Mouse (Mus musculus) gastrocnemius, postnatal 4 days (tissue): Measurements from ENCODE around the gene Islr. TPM values are rescaled to one million over a fixed set of nuclear protein-coding genes. Genes with fewer than 3 reads are reported as not detected.

Experiments
- DNase-seq, 2 experiments: peaks; one replicate each; pipeline ENCODE4 v3.0.0; 2021 to 2022; ENCODE audit warnings: low spot score in 2 of 2, mixed read lengths in 2 of 2
- total RNA-seq, 2 experiments: library from RNA; stranded (reverse); gene quantifications; 2 replicates each; pipeline ENCODE4 v1.2.3; 2021

Islr gene
- total RNA-seq, 2 experiments from 2014 or later, result 179 to 208 TPM

DNA sequence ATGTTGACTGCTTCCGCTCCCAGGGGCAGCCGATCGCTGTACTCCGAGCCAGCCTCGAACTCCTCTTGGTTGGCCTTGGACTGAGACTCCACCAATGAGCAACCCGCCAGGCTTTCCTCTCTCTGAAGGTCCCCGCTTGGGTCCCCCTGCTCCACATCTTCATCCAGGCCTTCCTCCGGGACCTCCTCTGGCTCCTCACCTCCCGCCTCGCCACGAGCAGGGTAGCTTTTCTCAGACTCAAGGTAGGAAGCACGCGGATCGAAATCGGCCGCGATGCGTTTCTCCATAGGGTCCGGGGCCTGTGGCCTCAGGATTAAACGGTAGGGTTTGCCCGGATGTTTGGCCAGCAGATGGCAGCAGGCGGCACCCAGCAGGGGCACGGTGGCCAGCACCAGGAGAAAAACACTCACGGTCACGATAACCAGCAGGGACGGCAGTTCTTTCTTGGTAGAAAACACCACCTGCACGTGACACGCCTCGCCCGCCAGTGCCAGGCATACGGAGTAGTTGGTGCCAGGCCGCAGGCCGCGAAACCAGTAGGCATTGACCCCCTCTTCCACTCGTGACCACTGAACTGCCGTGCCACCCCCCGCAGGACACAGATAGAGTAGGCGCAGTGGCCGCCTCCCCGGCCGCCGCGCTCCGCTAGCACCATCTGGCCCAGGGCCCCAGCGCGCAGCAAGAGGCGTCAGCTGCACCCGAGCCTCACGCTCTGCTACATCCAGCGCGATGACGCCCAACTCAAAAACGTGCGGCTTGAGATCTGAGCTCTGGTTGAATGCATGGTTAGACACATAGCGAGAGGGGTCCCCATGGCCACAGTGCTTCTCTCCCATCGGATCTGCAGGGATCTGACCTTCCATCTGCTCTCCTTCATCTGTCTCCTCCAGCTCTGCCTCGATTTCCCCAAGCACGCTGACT, 6.1 kb downstream of the Islr start:
- peak in 1 of 2 experiments; percentile 53 for DNase-seq

DNA sequence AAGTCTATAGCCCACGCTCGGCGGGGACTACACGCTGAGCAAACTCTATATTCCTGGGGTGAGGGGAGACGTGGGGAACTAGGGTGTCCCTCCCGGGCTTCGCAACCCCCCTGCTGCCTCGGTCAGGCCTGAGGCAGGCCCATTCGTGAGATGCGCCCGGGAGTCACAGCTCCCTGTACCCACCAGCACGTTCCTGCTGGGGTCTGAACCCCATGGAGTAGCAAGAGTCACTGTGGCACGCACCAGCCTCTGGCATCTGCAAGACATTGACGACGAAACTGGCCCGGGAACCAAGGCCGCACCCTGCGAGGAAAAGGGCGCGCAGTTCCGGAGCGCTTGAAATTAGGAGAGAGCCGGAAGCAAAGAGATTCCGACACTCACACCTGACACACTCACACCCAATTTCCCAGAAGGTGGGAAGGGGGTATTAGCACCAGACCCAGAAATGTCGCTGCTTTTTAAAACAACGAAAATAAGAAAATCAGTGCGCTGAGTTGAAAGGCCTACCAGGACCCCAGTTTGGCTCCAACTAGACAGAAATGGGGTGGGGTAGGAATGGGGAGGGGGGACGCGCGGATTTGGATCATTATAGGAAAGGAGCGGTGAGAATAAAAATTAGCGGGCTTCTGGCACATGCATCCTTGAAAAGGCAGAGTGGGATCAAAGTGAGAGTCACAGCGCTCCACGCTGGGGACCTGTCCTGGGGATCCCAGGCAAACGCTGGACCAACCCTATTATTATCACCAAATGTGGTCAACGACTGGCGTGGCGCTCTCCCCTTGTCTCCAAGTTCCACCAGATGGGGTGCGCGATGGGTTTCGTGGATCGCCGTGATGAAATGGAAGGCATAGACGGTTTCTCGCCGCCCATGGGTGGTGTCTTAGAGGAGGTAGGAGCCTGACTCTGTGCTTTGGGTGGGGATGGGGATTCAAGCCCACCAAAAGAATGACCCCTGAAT, 7.2 kb downstream of the Islr start:
- DNase-seq, result peak in 1 of 2 experiments; percentile 4

DNA sequence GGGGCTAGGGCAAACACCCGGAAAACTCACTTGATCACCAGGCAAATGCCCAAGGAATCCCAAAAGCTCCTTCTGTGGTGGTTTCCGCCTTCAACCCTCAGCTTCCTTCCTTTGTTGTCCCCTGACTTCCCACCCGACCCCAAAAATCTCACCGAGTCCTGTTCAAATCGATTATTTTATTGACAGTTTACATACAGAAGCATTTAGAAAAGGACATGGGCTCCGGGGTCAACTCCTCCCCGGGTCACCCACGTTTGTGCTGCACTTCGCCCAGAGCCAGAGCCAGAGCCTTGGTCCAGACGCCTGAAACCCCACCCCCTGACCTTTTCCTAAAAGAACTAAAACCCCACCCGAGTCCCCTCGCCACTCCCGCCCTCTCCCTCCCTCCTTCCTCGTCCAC, 8.0 kb downstream of the Islr start:
- peak in 1 of 2 experiments; percentile 7 for DNase-seq

DNA sequence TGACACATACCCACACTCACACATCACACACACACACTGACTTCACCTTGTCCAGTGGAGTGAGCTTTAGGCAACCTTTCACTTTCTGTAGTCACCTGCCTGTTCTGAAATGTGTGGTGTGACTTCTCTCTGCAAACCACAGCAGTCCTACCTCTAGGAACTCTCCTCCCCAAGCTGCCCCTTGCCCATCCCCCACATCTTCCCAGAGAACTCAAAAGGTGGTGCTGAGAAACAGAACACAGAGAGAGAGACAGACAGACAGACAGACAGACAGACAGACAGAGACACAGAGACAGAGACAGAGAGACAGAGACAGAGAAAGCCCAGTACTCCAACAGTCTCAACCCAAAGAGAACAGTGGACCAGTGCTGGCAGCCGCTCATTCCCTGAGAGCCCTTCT, 8.4 kb downstream of the Islr start:
- no peak for DNase-seq

DNA sequence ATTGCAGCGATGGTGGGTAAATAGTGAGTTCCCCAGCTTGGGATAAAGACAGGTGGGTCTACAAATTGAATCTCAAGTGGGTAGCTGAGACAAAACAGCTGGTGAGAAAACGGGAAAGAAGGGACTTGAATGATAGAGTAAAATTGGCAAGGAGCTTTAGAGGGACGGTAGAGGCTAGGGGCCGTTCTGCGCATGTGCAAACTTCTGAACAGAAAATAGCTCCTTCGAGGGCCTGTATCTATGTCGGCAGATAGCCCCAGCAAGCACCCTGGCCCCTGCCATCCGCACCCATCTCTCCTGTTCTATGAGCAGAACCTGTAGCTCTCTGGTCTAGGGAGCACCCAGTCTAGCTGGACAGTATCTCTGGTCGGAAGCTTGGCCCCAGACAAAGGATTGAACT, 9.9 kb downstream of the Islr start:
- DNase-seq, result peak in 1 of 2 experiments; percentile 4

DNA sequence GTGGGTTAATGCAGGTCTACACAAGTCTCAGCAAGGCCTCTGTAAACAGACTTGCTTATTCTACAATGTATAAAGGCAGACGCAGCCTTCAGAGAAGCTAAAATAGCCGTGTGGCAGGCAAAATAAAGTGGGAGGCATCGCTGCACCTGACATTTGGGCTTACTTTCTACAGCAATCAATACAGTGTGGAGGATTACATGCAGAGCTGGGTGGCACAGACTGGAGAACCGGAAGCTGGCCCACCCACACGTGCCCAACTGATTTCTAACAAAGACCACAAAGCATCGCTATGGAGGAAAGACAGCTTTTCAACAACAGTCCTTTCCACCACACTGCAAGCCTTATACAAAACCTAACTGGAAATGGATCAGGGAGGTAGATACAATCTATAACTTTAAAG, 19.6 kb downstream of the Islr start:
- DNase-seq, result no peak

DNA sequence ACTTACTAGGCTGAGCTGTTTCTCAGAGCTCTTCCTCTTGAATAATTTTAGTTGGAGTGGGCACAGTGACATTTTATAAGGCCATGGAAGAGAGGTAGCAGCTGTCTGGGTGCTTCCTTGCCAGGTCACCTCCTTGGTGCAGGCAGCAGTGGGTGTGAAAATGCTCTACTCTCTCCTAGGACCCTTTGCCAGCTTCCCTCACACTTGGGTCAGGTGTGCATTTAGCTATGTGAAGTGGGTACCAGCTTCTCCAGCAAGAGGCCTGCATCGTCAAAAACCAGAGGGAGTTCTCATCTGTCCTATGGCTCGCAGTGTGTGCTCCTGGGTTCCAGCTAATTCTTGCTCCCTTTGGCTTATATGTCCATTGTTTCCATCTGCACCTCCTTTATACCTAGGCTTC, 24.7 kb downstream of the Islr start:
- DNase-seq, result no peak

DNA sequence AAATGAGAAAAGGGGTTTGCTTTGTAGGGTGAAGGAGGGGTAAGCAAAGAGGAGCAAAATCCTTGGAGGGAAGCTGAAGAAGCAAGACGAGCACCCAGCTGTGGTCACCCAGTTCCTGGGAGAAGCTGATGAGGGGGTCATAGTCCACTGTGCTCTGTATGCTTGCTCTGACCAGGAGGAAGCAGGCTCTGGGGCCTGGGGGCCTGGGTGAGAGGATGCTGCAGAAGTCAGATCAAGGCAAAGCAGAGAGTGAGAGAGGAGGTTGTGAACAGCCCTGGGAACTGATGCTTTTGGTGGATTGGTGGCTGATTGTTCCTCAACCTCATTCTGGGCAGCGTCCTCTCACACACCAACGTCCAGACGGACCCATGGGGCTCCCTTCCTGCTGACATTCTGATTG, 26.9 kb downstream of the Islr start:
- DNase-seq, result no peak

DNA sequence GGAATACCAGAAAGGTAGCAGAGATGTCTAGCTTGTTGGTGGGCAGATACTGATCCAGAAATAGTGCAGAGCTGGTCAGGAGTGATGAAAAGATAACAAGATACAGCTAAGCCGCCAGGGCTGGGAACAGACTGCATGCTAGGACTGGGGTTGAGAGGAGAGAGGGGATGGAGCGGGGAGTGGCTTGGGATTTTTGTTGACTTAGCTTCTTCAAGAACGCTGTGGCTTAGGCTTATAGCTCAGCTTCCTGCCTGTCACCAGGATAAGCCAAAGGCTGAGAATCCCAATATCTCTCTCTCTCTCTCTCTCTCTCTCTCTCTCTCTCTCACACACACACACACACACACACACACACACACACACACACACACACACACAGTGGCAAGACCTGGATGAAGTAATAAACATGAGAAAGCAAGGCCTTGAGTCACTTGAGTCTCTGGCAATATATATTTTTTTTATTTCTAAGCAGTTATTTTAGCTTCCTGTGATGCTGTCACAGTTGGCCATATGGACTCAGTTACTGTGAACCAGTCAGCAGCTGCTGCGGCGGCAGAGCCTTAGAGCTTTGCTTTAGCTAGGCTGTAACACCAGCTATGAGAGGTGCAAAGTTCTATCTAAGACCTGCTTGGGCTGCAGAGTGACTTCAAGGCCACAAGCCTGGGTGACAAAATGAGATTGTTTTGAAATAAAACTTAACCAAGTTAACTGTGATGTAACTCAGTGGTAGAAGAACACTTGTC, 28.2 kb downstream of the Islr start:
- DNase-seq, result no peak

DNA sequence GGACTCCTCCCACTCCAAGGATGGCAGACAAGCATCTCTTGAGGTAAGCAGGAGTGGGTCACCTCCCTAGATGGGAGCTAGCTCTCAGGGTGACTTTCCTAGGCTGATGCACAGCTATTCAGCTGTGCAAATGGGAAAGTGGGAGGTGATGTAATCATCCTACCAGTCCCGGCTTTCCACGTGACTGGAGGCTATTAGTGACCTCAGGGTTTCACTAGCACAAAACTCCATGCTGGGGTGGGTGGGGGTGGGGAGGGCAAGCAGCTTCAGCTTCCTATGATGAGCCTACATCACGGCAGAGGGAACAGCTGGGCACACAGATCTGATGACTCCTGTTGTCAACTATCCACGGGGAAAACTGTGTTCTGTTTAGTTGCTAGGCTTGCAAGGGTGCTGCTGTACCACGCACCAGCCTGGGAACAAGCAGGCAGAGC, 29.3 kb downstream of the Islr start:
- DNase-seq, result no peak

DNA sequence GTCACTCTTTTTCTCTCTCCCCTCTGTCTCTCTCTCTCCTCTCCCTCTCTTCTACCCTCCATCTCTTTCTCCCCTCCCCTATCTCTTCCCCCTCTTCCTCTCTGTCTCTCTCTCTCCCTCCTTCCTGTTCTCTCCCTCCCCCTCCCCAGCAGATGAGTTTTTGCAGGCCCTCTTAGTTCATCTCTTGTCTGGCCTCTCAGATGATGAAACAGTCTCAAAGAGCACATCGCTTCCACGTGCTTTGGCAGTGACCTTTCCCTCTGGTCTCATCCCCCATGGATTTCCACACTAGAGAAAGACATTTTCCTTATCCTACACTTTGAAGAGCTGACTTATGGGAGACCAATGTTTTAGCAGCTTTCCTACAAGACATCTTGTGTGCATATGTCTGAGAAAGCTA, 31.2 kb downstream of the Islr start:
- no peak for DNase-seq

DNA sequence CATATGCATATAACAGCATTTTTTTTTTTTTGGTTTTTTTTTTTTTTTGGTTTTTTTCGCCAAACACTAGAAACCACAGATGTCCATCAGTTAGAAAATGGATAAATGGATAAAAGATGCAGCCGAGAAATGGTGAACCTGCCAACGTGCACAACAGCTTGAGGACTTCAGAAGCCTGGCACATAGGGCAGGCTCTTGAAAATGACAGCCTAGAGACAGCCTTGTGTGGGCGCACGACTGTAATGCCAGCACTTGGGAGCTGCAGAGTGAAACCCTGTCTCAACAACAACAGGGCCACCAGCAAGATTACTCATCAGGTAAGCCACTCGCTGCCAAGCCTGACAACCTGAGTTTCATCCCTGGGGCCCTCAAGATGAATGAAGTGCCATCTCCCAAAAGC, 34.7 kb downstream of the Islr start:
- no peak for DNase-seq

DNA sequence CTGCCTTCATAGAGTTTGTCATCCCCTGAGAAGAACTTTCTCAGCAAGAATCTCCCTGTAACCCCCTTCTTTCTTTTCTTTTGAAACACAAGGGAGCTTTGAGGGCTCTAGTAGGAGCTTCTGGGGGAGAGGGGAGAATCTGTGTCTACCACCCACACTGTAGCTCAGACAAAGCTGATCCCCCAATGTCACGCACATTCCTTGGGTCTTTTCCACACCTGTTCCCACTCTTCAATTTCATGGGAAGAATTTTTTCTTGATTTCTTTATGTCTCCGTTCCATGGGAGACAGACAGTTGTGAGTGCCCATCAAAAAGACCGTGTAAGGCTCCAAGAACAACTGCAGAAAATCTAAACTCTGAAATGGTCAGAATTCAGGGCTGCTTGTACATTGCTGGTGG, 35.2 kb downstream of the Islr start:
- DNase-seq, result no peak

DNA sequence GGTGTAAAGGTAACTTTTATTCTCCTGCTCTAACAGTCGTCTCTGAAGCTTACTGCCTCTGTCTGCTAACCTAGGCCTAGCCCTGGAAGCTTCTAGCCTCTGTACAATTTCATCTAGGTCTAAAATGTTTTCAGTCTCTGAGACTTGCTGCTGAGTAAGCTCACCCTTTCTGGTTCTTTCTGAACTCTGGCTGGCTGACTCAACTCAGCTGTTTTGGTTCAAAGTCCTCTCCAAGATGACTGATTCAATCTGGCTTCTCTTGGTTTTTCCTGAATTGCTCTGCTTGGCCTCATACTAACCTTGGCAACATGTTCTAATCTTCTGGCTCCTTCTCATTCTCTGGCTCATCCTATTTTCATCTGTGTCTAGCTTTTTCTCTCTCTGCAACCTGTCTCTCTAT, 38.3 kb downstream of the Islr start:
- no peak for DNase-seq

DNA sequence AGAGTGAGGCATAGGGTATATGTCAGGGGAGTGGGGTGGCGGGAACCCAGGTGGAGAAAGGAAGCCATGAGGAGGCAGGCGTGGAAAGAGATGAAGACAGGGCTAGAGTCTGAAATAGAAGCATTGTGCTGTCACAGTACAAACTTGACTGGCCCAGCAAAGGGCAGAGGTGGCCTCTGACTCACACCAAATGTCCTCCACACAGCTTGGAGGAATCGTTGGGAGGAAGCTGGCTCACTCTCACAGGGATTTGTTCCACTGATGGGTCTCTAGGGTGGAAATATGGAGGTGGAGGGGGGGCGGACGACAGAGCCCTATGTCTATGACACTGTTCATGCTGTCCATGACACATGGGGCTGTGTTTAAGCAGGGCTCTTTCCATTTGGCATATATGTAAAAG, 41.0 kb downstream of the Islr start:
- no peak for DNase-seq

DNA sequence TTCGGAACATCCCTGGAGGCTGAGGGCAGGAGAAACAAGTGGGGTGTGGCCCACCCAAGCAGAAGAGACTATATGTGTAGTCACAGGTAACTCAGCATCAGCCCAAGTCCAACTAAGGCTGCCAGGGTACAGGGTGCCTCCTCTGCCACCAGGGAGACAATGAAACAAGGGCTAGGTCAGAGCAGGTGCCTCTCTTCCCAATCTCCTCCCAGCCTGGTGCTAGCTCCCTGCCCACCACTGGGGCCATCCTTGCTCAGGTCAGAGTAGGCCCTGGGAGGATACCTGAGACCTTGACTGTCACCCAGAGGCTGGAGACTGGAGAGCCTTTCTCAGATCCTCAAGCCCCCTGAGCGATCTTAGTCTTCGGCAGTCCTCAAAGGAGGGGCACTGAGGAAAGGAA, 41.9 kb downstream of the Islr start:
- DNase-seq, result no peak

DNA sequence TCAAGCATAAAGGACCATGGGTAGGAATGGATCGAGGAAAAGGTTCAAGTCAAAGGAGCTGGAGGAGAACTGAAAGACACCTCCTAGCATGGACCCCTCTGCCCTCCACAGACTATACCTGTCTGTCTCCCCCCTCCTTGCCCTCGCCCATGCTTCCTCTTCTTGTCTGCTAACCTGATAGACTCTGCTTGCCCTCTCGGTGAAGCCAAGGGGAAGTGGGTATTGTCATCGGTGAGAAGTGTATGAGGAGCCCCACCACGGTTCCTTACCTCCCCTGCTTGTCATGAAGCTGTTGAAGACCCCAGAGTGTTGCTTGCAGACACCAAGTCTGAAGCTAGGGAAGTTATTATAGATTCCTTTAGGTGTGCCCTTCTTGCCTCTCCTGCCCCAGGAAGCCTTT, 43.8 kb downstream of the Islr start:
- no peak for DNase-seq

DNA sequence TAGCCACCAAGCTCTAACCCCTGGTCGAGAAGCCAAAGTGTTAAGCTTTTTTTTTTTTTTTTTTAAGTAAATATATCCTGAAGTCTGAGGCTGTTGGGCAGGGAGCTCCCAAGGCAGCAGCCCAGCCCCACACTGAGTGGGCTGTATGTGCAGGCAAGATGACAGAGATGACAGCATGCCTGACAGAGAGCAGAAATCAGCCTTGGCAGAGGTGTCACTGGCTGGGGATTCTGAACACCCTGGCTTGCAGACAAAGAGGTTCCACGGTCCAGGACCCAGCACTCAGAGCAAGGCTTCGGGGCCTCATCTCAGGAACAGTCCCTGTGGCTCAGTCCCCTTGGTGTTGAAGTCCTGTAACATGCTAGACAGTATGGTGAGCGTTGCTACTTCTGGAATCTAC, 44.3 kb downstream of the Islr start:
- DNase-seq, result peak in 1 of 2 experiments; percentile 61

DNA sequence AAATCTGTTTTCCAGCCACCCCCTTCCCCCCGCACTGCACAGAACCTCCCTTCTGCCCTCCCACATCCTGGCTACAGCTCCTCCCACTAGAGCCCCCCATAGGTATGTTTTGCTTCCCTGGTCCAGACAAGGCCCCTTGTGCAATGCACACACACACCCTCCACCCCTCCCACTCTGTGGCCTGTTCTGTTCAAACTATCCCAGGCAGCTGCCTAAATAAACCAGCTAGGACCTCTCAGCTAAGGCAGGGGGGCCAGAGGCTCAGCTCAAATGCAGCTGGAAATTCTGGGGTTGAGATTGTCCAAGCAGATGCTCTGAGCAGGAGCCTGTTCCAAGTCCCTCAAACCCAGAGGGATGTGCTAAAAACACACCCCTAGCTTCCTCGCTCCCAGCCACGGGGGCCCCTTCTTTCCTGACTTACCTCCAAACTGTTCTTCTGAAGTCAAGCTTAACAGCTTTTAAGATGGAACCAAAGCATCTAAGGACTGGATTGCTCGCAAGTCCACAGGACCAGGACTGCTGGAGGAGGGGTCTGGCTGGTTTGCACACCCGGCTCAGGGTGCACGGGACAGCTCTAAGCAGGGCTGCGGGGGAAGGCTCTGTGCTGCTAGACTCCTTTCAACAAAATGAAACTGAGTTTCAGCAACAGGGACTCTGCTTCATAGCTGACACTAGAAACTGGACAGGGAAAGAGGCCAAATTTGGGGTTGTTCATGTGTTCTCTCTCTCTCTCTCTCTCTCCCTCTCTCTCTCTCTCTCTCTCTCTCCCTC, 45.4 kb downstream of the Islr start:
- DNase-seq, result peak; percentile 40 to 77

DNA sequence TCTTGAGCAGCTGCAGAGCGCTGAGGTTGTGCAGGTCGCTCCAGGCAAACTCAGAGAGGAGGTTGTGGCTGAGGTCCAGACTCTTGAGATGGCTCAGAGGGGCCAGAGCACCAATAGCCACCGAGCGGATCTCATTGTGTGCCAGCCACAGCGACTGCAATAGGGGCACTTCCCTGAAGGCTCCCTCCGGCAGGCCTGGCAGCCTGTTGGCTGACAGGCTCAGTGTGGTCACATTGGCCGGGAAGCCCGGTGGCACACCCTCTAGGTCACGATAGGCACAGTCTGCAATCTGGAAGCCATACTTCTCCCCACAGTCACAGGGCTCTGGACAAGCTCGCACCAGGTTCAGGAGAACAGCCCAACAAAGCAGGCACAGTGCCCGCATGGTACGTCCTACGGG, 46.3 kb downstream of the Islr start:
- DNase-seq, result peak in 1 of 2 experiments; percentile 37
